Mouse (Mus musculus) mouse trophoblast stem cell (cell line): ENCODE results near the gene Mapkap1.

ENCODE experiments used
- in situ Hi-C, 2 experiments: fragments of 300-500 bp; cut with MseI, MboI; formaldehyde crosslinking; loops; 2 replicates in 1 of 2; 3 replicates in 1 of 2; pipeline ENCODE4 v1.15.1; 2025

Gene Mapkap1

DNA sequence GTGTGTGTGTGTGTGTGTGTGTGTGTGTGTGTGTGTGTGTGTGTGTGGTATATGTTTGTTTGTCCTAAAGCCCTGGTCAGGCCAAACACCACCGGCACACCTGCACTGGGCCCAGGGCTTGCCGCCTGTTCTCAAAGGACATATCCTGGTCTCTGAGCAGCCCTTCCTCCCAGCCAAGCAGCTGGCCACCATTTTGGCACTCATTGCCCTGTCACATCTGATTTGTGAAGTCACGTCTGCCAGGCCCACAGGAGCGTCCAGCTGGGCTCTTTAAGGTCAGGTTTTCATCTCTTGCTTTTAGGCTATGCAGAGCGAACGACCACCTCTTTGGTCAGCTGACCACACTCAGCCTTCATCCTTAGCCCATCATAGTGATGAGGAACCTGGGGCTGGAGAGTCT, 223.9 kb downstream of the Mapkap1 start:
- in situ Hi-C loops: no loop called here

DNA sequence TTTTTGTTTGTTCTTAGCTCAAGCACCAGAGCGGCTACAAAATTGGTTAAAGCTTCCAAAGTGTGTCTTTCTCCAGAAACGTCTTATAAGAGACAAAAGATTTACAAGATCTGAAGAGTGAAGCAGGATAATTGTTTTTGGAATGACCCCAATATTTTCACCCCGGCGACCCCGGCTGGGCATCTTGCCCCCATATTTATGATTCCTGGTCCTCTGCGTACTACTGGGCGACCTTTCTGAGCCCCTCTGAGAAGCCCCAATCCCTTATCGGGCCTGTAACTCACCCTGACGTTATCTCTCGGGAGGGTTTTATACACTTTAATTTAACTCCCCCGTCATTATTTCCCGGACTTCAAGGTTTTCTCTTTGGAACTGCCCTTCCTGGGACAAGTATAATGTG, 225.5 kb downstream of the Mapkap1 start:
- in situ Hi-C loops: no loop called here

DNA sequence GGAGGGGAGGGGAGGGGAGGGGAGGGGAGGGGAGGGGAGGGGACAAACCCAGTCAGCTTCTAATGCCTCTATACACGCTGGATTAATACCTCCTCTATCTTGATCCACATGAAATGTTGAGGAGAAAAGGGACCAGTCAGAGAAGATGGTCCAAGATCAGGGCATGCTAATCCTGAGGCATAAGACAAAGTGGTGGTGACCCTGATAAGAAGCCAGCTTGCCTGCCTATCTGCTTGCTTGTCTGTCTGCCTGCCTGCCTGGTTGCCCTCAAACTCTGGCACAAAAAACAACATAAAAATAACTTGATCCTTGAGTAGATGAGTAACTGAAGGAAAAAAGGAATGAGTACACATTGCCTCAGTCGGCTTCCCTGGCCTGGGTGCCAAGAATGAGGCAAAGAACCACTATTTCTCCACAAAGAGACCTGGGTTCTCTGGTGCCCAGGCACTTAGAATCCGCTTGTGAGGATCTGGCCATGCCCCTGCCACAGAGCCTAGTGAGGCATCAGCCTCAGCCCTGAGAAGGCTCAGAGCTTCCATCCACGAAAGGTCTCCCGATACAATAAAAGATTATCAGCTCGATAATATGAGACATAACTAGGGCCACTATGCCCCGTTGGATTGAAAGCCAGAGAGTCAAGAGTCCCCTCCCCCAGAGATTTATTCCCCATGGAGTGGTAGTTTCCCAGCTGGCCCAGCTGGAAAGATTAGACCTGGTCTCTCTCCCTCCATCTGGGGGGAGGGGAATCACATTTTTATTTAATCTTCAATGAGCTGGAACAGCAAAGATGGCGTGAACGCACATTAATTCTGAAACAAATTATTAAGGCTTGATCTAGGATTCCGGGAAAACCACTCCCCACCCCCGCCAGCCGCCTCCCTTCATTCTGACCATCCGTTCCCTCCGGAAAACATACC, 228.9 kb downstream of the Mapkap1 start:
- in situ Hi-C loops: no loop called here

DNA sequence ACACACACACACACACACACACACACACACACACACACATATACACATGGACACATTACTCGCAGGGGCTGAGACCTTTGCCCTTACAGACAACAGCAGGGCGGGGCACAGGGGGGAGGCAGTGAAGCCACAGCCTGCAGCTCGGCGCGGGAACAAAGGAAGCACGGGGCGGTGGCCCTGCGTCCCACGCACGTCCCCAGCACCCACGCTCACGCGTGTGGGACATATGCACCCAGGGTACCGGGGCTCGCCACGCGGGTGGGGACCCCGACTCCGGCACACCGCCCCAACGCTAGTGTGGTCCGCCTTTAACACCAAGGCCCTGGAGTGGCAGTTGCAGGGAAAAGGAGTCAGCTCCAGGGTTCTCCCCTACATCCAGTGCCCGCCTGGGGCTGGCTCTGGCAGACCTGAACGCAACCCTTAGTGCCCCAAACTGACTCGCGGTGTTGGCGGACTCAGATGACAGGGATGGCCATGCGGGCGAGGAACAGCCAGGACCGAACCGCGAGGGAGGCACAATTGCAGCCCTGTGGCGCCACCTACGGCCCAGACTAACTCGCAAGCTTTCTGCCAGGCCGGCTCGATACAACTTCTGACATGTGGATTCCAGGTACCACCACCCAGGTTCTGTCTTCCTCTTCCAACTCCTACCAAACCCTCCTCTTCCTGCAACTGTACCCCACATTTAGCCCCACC, 232.5 kb downstream of the Mapkap1 start:
- in situ Hi-C loops: no loop called here

DNA sequence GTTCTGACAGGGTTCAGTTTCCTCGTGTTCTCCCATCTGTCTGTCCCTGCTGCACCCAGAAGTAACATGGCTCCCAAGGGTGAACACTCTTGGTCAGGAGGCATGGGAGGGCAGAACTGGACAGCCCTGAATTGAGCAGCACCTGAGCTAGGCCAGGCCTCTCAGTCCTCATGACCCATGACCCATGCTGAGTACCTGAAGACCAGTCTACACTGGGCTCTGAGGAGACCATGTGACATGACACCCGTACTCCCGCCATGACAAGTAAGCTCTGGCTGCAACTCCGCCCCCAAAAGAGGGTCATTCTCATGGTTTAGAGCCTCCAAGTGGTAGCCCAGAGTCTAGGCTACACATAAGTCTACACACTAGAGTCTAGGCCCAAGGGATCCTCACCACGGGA, 233.2 kb downstream of the Mapkap1 start:
- in situ Hi-C loops: no loop called here

DNA sequence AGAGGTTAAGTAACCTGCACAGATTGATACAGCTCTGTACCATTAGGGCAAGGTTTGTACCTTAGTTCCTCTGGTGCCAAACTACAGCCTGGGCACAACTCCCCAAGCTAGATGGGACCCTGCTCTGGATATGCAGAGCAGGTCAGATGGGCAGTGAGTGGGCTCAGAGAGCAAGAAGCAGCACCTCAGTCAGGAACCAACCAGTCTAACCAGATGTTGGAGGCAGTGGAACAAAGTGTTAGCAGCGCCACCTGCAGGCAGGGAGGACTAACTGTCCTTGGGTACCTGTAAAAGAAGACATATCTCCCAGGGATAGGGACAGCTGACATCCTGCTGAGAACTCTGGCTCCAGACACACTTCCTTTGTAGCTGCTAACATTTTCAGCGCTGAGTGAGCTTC, 235.8 kb downstream of the Mapkap1 start:
- in situ Hi-C loops: no loop called here

DNA sequence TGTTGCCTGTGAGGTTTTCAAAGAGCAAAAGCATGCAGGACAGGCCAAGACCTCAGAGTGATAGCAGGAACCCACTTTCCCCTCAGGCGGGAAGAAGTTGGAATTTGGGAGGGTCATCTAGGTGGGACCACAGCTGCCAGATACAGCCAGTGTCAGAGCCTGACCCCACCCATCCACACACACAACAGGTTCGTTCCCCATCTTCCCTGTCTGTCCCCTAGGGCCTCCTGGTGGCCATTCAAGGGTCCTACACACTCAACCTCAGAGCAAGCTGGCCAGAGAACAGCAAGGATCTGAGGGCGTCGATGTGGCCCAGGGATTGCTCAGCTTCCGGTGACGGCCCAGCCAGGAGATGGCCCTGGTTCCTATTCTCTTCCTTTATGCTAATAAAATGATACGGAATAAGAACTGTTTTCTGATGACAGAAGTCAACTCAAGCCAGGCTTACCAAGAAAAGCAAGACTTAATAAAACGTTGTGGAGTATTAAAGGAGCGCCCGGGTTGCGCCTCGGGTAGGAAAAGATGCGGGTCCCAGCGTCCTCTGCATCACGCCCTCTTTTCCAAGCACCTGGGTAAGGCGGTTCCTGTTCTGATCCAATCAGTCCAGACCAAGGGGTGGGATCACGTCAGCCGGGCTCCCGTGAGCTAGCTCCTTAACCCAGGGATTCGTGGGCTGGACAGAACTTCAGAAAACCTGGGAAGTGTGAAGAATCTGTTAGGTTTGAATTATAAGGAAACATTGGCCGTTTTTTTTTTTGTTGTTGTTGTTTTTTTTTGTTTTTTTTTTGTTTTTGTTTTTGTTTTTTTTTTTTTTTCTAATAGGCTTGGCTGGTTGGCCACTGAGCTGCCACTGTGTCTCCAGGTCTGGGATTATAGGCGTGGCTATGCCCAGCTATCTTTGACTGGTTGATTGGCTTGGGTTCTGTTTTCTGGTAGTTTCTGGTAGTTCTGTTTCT, 238.3 kb downstream of the Mapkap1 start:
- in situ Hi-C loops: no loop called here

DNA sequence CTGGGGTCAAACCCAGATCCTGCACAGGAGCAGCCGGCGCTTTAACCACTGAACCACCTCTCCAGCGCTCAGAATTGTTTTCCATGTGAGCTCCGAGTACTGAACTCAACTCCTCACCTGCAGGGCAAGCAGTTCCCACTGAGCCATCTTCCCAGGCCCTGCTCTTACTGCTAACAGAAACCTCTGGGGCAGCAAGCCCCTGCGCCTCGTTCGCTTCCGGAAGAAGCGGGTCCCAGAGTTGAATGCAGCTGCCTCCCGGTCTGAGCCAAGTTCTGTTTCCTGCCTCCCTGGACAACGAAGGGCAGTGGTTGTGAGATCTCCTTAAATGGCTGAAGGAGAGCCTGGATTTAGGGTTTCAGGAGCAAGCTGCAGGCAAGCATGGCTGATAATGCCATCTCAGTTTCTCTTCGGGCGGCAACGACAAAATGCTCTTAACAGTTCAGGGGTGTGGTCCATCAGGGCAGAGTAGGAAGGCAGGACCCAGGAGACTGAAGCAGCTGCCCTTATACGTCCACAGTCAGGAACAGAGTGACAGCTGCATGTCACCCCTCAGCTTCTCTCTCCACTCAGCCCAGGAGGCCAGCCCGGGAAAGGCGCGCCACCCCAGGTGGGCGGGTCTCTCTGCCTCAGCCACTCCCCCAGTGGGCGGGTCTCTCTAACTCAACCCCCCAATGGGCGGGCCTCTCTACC, 239.4 kb downstream of the Mapkap1 start:
- in situ Hi-C loops: no loop called here

DNA sequence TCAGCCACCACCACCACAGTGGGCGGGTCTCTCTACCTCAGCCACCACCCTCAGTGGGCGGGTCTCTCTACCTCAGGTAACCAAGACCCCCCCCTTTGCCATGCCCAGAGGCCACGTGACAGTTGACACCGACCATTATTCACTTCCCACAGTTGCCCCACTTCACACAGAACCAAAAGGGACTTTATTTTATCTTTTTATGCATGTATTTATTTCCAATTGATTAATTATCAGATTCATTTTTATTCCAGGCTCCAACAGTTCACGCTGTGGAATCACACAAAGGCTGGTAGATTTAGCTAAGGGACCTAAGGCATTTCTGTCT, 239.9 kb downstream of the Mapkap1 start:
- in situ Hi-C loops: no loop called here

DNA sequence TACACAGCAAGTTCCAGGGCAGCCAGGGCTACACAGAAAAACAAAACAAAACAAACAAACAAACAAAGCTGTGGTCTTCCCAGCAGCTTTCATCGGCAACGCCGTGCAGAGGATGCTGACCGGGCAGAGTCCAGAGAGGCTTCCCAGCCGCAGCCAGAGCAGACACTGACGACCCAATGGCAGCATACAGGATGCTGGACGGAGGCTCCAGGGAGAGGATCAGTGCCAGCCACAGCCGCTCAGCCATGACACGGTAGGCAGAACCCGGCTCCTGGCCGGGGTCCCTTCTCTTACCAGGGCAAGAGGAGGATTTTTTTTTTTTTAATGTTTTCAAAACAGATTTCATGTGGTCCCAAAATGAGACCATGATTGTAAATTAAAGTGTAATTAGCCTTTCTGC, 240.8 kb downstream of the Mapkap1 start:
- in situ Hi-C loops: no loop called here

DNA sequence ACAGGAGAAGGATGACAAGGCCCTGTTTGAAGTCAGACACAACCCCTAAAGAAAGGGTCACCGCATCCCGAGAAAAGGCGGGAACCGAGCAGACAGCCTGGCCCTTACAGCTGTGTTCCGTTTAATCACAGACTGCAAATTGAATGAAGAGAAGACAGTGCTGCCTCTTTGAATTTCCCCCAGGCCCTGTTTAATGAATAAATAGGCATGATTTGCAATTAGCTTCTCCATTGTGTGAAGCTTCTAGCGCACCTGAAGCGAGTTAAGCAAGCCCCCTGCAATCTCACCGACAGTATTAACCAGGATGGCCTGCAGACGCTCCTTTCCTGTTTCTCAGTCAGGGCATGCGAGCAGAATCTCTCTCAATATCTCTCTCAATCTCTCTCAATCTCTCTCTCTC, 261.2 kb downstream of the Mapkap1 start:
- in situ Hi-C loops: no loop called here

DNA sequence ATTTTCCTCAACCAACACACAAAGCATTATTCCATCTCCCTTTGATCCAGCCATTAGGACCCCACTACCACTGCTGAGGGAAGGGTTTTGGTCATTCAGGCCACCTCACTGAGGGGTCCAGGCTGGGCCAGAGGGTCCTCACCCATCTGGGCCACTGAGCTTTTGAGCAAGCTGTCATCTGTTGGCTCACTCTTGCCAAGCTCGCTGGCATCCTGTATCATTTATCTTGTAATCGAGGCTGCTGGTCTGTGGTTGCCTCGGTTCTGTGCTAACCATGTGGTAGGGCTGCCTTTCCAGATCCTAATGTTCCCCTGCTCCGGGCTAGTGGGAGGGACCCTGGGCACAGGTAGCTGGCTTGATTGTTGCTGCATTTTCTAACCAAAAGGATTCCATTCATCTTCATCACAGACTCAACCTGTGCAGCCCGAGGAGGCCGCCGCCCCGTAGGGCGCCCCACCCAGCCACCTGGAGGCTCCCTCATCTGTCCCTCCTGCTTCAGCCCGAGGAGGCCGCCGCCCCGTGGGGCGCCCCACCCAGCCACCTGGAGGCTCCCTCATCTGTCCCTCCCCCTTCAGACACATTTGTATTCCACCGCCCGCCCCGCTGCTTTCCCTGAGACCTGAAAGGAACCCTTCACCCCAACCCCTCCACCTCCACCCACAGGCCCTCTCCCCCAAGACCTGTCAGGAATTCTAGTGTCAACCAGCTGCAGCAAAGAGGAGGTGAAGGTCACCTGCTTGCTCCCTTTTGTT, 262.0 kb downstream of the Mapkap1 start:
- in situ Hi-C loops: no loop called here

DNA sequence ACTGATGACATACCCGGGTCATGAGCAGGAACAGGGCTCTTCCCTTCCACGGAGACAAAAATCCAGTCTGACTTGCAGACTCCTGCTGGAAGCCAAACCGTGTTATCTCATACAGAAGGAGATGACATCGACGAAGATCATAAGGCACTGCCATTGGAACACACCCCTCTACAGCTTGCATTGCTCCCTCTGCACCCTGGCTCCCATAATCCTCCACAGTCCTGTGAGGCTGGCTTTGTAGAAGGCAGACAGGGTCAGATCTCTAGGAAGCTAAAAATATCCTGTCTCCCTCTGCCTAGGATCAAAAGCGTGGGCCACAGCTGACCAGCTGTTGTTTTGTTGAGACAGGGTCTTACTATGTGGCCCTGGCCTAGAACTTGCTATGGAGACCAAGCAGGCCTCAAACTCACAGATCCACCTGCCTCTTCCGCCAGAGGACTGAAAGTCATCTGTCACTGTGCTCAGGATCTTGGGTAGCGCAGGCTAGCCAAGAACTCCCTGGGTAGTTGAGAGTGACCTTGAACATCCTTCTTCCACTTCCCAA, 262.7 kb downstream of the Mapkap1 start:
- in situ Hi-C loops: no loop called here

DNA sequence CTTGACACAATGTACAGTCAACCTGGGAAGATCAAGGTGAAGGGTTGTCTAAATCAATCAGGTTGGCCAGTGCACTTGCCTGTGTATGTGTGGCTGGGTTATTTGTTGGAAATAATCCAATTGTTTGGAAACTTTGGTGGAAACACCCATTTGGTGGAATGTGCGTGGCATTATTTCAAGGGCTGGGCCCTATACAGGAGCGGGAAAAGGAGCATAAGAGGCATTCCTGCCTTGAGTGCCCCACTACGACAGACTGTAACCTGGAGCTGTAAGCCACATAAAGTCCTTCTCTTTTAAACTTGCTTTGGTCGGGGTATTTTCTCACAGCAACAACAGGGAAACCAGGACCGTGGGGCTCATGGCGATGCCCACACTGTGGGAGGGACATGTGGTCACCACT, 263.9 kb downstream of the Mapkap1 start:
- in situ Hi-C loops: no loop called here

DNA sequence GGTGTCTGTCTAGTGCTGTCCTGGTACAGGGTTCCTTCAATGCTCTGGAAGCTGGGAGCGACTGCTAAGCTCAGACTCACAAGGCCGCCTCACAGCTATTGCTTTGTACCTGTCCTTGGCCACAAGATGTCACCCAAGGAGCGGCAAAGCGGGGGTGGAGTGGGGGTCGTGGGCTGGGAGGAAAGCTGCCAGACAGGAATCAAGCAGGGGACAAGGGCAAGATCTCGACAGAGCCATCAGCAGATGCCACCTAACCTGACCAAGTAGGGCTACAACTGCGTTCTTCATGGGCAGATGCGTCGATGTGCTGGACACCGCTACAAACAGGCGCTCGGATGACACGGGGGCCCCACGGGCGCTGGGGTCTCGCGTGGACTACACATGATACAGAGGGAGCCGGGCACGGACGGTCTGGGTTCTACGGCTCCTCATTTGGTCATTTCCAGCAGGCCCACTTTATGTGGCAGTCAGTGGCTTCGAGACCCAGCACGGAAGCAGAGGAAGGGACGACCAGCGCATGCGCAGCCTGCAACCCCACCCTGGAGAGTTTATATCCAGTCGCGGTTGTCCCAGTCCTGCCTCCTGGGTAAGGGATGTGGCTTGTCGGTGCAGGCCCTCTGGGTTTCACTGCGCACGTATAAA, 264.9 kb downstream of the Mapkap1 start:
- in situ Hi-C loops: no loop called here

DNA sequence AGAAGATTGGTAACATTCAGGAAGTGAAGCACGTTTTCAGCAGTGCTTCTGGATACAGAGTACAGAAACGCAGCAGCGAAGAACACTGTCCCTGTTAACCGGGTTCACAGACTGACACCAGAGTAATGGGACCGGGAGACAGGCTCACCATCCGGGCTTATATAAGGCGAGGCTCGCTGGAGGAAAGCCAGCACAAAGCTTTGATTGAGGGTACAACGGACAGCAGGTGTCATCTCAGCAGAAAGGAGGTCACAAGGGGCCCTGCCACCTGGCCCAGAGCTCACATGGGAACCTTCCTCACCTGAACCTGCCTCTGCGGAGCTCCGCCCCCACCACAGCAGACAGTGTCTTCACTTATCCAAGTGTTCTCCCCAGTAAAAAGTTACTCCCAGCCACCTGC, 267.3 kb downstream of the Mapkap1 start:
- in situ Hi-C loops: no loop called here
